Mouse (Mus musculus) neural tube, embryonic 14.5 days (tissue): Measurements from ENCODE around the gene Trove2. TPM values are rescaled to one million over a fixed set of nuclear protein-coding genes. Genes with fewer than 3 reads are reported as not detected.

Experiments used
- ATAC-seq: fragments of 200-750 bp; cut with Nextera tagmentation; 2 replicates; pipeline ENCODE4 v1.8.0; 2017; ENCODE audit warnings: low read depth, mild to moderate bottlenecking, moderate TSS enrichment, moderate library complexity
- H3K27ac ChIP-seq: fragments of 300-500 bp; sonication (generic); 2 replicates; pipeline ENCODE4 v1.5.1; 2014; ENCODE audit warnings: low read depth, mild to moderate bottlenecking, control low read depth, low read length, moderate library complexity, mixed read lengths
- H3K27me3 ChIP-seq: fragments of 300-500 bp; sonication (generic); 2 replicates; pipeline ENCODE4 v1.6.1; 2014; ENCODE audit warnings: low read length; ENCODE audit not compliant: control insufficient read depth, insufficient read depth
- H3K36me3 ChIP-seq: fragments of 300-500 bp; sonication (generic); 2 replicates; pipeline ENCODE4 v1.6.1; 2014; ENCODE audit warnings: low read length, mixed read lengths; ENCODE audit not compliant: control insufficient read depth, insufficient read depth
- H3K4me1 ChIP-seq: fragments of 300-500 bp; sonication (generic); 2 replicates; pipeline ENCODE4 v1.6.1; 2014; ENCODE audit warnings: low read length; ENCODE audit not compliant: control insufficient read depth, insufficient read depth
- H3K4me2 ChIP-seq: fragments of 300-500 bp; sonication (generic); 2 replicates; pipeline ENCODE4 v1.6.1; 2014; ENCODE audit warnings: mild to moderate bottlenecking, low read depth, low read length, control low read depth
- H3K4me3 ChIP-seq: fragments of 300-500 bp; sonication (generic); 2 replicates; pipeline ENCODE4 v1.5.1; 2014; ENCODE audit warnings: low read depth, low read length, control low read depth, mixed read lengths
- H3K9ac ChIP-seq: fragments of 300-500 bp; sonication (generic); replicated peaks from 2 replicates; pipeline ENCODE4 v1.6.1; 2014; ENCODE audit warnings: low read depth, mild to moderate bottlenecking, control low read depth, low read length, mixed read lengths
- H3K9me3 ChIP-seq: fragments of 300-500 bp; sonication (generic); 2 replicates; pipeline ENCODE4 v1.6.1; 2016; ENCODE audit warnings: low read length; ENCODE audit not compliant: control insufficient read depth
- WGBS: fragments of 180-500 bp; shearing (Covaris S2); extraction: QIAGEN DNeasy Blood & Tissue Kit; methylation state at CpG from one replicate; pipeline ENCODE4 v1.1.7; 2014; 5-methylcytosine and 5-hydroxymethylcytosine counted together
- polyA plus RNA-seq: library from polyadenylated mRNA; unstranded; fragments of >200 nt; fragmentation: Nextera tagmentation; extraction: Ambion mirVana; gene quantifications from 2 replicates; pipeline ENCODE4 v1.2.1, GENCODE M21; 2014

Gene Trove2
- polyA plus RNA-seq, 1 experiment from 2014 or later, result 25.4 TPM

- 89% methylated on average over 5 of the region's 5 CpGs for WGBS
Observed at GRCm38 (mm10) chr1:143741331-143741730, 35.5 kb downstream of the Trove2 start.

GRCm38 (mm10) chr1:143740581-143740980 is 36.3 kb downstream of the Trove2 start:
- H3K27me3 ChIP-seq, result no peaks in the 10 kb centered on the region
- no peak overlapping the region for H3K27ac ChIP-seq
- WGBS, result 93% methylated on average over 8 of the region's 10 CpGs
- no peak overlapping the region; the same call in 1 of the 2 replicates for H3K4me3 ChIP-seq
- H3K4me2 ChIP-seq, result peak overlapping the region; percentile 52
- ATAC-seq, result no peak
- H3K9me3 ChIP-seq, result no peaks in the 10 kb centered on the region
- no peak overlapping the region for H3K9ac ChIP-seq
- no peaks in the 10 kb centered on the region; the same call in 1 of the 2 replicates for H3K4me1 ChIP-seq
- peaks cover 17% of the 10 kb centered on the region; the same call in 1 of the 2 replicates for H3K36me3 ChIP-seq

More at GRCm38 (mm10) chr1:143741331-143741730, 35.5 kb downstream of the Trove2 start:
- H3K4me1 ChIP-seq, result no peaks in the 10 kb centered on the region; the same call in 1 of the 2 replicates
- H3K36me3 ChIP-seq, result peaks cover 20% of the 10 kb centered on the region; the same call in 1 of the 2 replicates
- no peak overlapping the region for H3K27ac ChIP-seq
- no peaks in the 10 kb centered on the region for H3K27me3 ChIP-seq
- no peaks in the 10 kb centered on the region for H3K9me3 ChIP-seq
- ATAC-seq, result no peak
- H3K4me2 ChIP-seq, result no peak overlapping the region
- no peak overlapping the region for H3K4me3 ChIP-seq
- no peak overlapping the region for H3K9ac ChIP-seq

GRCm38 (mm10) chr1:143739361-143740350 is 37.2 kb downstream of the Trove2 start:
- peaks cover 10% of the 10 kb centered on the region; the same call in 1 of the 2 replicates for H3K36me3 ChIP-seq
- no peaks in the 10 kb centered on the region; the same call in 1 of the 2 replicates for H3K4me1 ChIP-seq

GRCm38 (mm10) chr1:143738811-143739210 is 38.1 kb downstream of the Trove2 start:
- Histone ChIP-seq H3K4me3 (peak overlapping the region; percentile 65), H3K4me2 (peak overlapping the region; percentile 52), H3K27me3 (no peaks in the 10 kb centered on the region), H3K4me1 (no peaks in the 10 kb centered on the region; the same call in 1 of the 2 replicates), H3K36me3 (peaks cover 10% of the 10 kb centered on the region; the same call in 1 of the 2 replicates), H3K9ac (peak overlapping the region; percentile 84), H3K27ac (peak overlapping the region; percentile 89), H3K9me3 (no peaks in the 10 kb centered on the region)
- ATAC-seq, result peak; percentile 41; the same call in 1 of the 2 replicates
- 25% methylated on average over 11 of the region's 11 CpGs for WGBS

More at GRCm38 (mm10) chr1:143739361-143740350, 37.2 kb downstream of the Trove2 start:
- no peaks in the 10 kb centered on the region for H3K9me3 ChIP-seq
- H3K4me2 ChIP-seq, result peak overlapping the region; percentile 52
- peak overlapping the region; percentile 84 for H3K9ac ChIP-seq
- peak overlapping the region; percentile 89 for H3K27ac ChIP-seq
- ATAC-seq, result peak; percentile 95
- H3K4me3 ChIP-seq, result peak overlapping the region; percentile 65
- WGBS, result under 1% methylated on average over 67 of the region's 71 CpGs
- H3K27me3 ChIP-seq, result no peaks in the 10 kb centered on the region

GRCm38 (mm10) chr1:143733914-143734410 is 42.9 kb downstream of the Trove2 start:
- Histone ChIP-seq H3K4me2 (no peak overlapping the region), H3K9ac (no peak overlapping the region), H3K9me3 (no peaks in the 10 kb centered on the region), H3K36me3 (no peaks in the 10 kb centered on the region), H3K4me3 (no peak overlapping the region), H3K27me3 (no peaks in the 10 kb centered on the region), H3K4me1 (no peaks in the 10 kb centered on the region), H3K27ac (no peak overlapping the region)
- ATAC-seq, result no peak
- 77% methylated on average over 5 of the region's 5 CpGs for WGBS

- no peaks in the 10 kb centered on the region for H3K36me3 ChIP-seq
- no peaks in the 10 kb centered on the region for H3K27me3 ChIP-seq
- H3K4me2 ChIP-seq, result no peak overlapping the region
- no peaks in the 10 kb centered on the region for H3K9me3 ChIP-seq
- H3K9ac ChIP-seq, result no peak overlapping the region
- H3K4me3 ChIP-seq, result no peak overlapping the region
- 38% methylated on average over 4 of the region's 4 CpGs for WGBS
- H3K4me1 ChIP-seq, result no peaks in the 10 kb centered on the region
- no peak for ATAC-seq
- no peak overlapping the region for H3K27ac ChIP-seq
Observed at GRCm38 (mm10) chr1:143731691-143732090, 45.2 kb downstream of the Trove2 start.

GRCm38 (mm10) chr1:143730899-143731298 is 46.0 kb downstream of the Trove2 start:
- no peak for ATAC-seq
- H3K4me1 ChIP-seq, result no peaks in the 10 kb centered on the region
- WGBS, result 77% methylated on average over 2 of the region's 2 CpGs
- H3K36me3 ChIP-seq, result no peaks in the 10 kb centered on the region
- no peaks in the 10 kb centered on the region for H3K9me3 ChIP-seq
- no peaks in the 10 kb centered on the region for H3K27me3 ChIP-seq
- no peak overlapping the region for H3K9ac ChIP-seq
- H3K4me2 ChIP-seq, result no peak overlapping the region
- H3K4me3 ChIP-seq, result no peak overlapping the region
- no peak overlapping the region for H3K27ac ChIP-seq

GRCm38 (mm10) chr1:143727701-143728445 is 49.0 kb downstream of the Trove2 start:
- H3K9ac ChIP-seq, result no peak overlapping the region
- no peaks in the 10 kb centered on the region for H3K4me1 ChIP-seq
- H3K4me2 ChIP-seq, result no peak overlapping the region
- H3K9me3 ChIP-seq, result no peaks in the 10 kb centered on the region
- no peaks in the 10 kb centered on the region for H3K36me3 ChIP-seq
- H3K4me3 ChIP-seq, result no peak overlapping the region
- 87% methylated on average over 9 of the region's 9 CpGs for WGBS
- no peaks in the 10 kb centered on the region for H3K27me3 ChIP-seq
- no peak overlapping the region for H3K27ac ChIP-seq
- no peak for ATAC-seq
